Mouse (Mus musculus) intestine, embryonic 15.5 days (tissue): Measurements from ENCODE around the gene Tgfbr3. TPM values are rescaled to one million over a fixed set of nuclear protein-coding genes. Genes with fewer than 3 reads are reported as not detected.

Experiments
- ATAC-seq: fragments of 200-750 bp; cut with Nextera tagmentation; 2 replicates; pipeline ENCODE4 v1.8.0; 2017; ENCODE audit warnings: moderate TSS enrichment, moderate library complexity
- H3K27ac ChIP-seq: fragments of 300-500 bp; sonication (generic); 2 replicates; pipeline ENCODE4 v1.5.1; 2015; ENCODE audit warnings: mild to moderate bottlenecking, inconsistent platforms
- H3K27me3 ChIP-seq: fragments of 300-500 bp; sonication (generic); replicated peaks from 2 replicates; pipeline ENCODE4 v1.6.1; 2015; ENCODE audit warnings: inconsistent platforms
- H3K36me3 ChIP-seq: fragments of 300-500 bp; sonication (generic); 2 replicates; pipeline ENCODE4 v1.6.1; 2015; ENCODE audit warnings: inconsistent platforms
- H3K4me1 ChIP-seq: fragments of 300-500 bp; sonication (generic); replicated peaks from 2 replicates; pipeline ENCODE4 v1.6.1; 2015; ENCODE audit warnings: inconsistent platforms
- H3K4me2 ChIP-seq: fragments of 300-500 bp; sonication (generic); replicated peaks from 2 replicates; pipeline ENCODE4 v1.6.1; 2015; ENCODE audit warnings: mild to moderate bottlenecking, inconsistent platforms
- H3K4me3 ChIP-seq: fragments of 300-500 bp; sonication (generic); replicated peaks from 2 replicates; pipeline ENCODE4 v1.5.1; 2015; ENCODE audit warnings: inconsistent platforms
- H3K9ac ChIP-seq: fragments of 300-500 bp; sonication (generic); 2 replicates; pipeline ENCODE4 v1.6.1; 2015; ENCODE audit warnings: inconsistent platforms
- H3K9me3 ChIP-seq: fragments of 300-500 bp; sonication (generic); 2 replicates; pipeline ENCODE4 v1.6.1; 2016; ENCODE audit warnings: inconsistent platforms
- WGBS: fragments of 180-500 bp; shearing (Covaris S2); methylation state at CpG from one replicate; pipeline ENCODE4 v1.1.7; 2015; 5-methylcytosine and 5-hydroxymethylcytosine counted together
- polyA plus RNA-seq: library from polyadenylated mRNA; unstranded; fragments of >200 nt; fragmentation: Nextera tagmentation; extraction: Ambion mirVana; gene quantifications from 2 replicates; pipeline ENCODE4 v1.2.1, GENCODE M21; 2015

The Tgfbr3 gene
- polyA plus RNA-seq, 1 experiment from 2014 or later, result 14.4 TPM

DNA sequence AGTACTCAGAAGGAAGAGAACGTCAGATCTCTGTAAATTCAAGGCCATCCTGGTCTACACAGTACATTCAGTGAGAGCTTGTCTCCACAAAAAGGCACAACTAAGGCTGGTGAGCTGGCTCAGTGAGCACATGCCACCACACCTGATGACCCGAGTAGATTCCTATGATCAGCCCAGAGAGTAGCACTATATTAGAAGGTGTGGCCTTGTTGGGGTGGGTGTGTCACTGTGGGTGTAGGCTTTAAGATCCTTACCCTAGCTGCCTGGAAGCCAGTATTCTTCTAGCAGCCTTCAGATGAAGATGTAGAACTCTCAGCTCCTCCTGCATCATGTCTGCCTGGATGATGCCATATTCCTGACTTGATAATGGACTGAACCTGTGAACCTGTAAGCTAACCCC, 115.9 kb downstream of the Tgfbr3 start:
- H3K9me3 ChIP-seq, result no peaks in the 10 kb centered on the region
- no peak overlapping the region for H3K9ac ChIP-seq
- H3K27me3 ChIP-seq, result no peaks in the 10 kb centered on the region
- 68% methylated on average over 2 of the region's 2 CpGs for WGBS
- H3K4me2 ChIP-seq, result no peak overlapping the region
- no peak overlapping the region for H3K27ac ChIP-seq
- H3K36me3 ChIP-seq, result no peaks in the 10 kb centered on the region
- no peak overlapping the region for H3K4me3 ChIP-seq
- no peak for ATAC-seq
- peaks cover 14% of the 10 kb centered on the region for H3K4me1 ChIP-seq

DNA sequence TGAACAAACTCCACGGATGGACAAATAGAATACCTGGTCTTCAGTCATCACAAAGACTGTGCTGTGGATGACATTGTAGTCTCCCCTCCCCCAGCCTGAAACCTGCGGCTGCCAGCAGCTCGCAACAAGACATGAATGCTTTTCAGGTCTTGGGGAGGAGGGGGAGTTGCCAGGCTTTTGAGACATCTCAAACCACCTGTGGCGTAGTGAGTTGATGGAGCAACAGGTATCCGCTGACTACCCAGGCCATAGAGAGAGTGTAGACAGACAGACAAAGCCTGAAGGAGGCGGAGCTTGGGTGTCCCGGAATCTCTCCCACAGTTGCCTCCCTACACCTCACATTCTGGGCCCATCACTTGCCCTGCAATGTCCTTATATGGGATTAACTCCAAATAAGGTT, 117.6 kb downstream of the Tgfbr3 start:
- no peak overlapping the region for H3K4me2 ChIP-seq
- no peaks in the 10 kb centered on the region for H3K9me3 ChIP-seq
- ATAC-seq, result no peak
- H3K27me3 ChIP-seq, result no peaks in the 10 kb centered on the region
- no peak overlapping the region for H3K9ac ChIP-seq
- H3K27ac ChIP-seq, result 0 out of 2 replicates have a peak overlapping the region, but pooled peaks have one; percentile 22
- H3K4me1 ChIP-seq, result peaks cover 15% of the 10 kb centered on the region
- H3K36me3 ChIP-seq, result no peaks in the 10 kb centered on the region
- H3K4me3 ChIP-seq, result no peak overlapping the region
- 84% methylated on average over 7 of the region's 7 CpGs for WGBS

DNA sequence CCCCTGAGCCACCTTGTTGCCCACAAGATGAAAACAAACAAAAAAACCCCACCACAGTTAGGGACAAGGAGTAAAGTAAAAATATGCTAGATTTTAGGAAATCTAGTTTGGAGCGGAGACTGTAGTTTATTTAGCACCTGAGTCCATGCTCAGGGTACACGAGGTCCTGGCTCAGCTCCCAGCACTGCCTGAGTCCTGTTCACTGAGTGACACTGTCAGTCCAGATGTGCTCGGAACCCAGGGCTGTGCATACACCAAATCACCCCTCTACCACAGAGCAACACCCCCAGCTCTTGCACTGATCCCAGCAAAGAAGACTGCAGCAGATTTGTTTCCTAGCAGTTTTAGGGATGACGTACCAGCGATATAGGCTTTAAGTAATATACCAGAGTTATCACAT, 119.6 kb downstream of the Tgfbr3 start:
- Histone ChIP-seq H3K36me3 (no peaks in the 10 kb centered on the region), H3K27ac (no peak overlapping the region), H3K4me2 (no peak overlapping the region), H3K27me3 (no peaks in the 10 kb centered on the region), H3K9ac (no peak overlapping the region), H3K4me3 (no peak overlapping the region), H3K4me1 (peaks cover 19% of the 10 kb centered on the region), H3K9me3 (no peaks in the 10 kb centered on the region)
- 85% methylated on average over 5 of the region's 5 CpGs for WGBS
- no peak for ATAC-seq

DNA sequence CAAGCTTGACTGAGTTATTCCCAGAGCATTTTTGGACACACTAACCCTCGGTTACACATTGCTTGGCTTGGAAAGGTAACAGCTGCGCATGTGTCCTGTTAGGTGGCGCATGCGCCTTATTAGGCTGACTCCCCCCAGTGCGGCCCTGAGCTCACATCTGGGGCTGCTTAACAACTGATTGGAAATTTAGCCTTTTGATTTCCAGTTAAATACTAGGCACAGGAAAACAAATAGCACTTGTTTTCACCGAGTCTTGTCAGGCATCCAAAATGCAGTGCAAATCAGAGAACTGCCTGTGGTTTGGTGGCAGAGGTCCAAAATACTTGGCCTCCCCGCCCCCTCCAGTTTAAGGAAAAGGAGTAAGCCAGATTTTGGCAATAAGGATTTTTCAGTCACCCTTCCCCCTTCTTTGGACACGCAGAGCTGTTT, 121.5 kb downstream of the Tgfbr3 start:
- peak overlapping the region; percentile 69 for H3K27ac ChIP-seq
- peak overlapping the region; percentile 42 for H3K4me2 ChIP-seq
- no peak overlapping the region for H3K4me3 ChIP-seq
- no peaks in the 10 kb centered on the region for H3K9me3 ChIP-seq
- H3K27me3 ChIP-seq, result no peaks in the 10 kb centered on the region
- H3K9ac ChIP-seq, result no peak overlapping the region
- WGBS, result 41% methylated on average over 8 of the region's 8 CpGs
- ATAC-seq, result peak; percentile 76
- H3K4me1 ChIP-seq, result peaks cover 22% of the 10 kb centered on the region
- H3K36me3 ChIP-seq, result no peaks in the 10 kb centered on the region

DNA sequence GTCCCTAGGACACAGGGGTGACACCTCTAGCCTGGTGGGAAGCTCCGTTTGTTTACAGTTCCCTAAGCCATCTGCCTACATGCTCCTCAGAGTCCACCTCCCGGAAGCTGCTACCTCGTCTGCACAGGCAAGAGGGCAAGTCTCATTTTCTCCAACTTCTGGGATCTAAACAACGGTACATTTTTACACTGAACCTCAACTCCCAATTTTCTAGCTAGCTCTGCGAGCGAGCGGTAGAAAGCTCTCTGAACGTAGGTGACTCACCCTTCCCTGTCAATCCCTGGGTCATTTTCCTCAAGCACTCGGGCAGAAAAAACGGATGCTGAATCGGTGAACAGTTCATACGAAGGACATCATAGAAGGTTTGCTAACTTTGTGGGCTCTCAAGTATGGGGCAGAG, 122.1 kb downstream of the Tgfbr3 start:
- WGBS, result 27% methylated on average over 12 of the region's 12 CpGs
- no peaks in the 10 kb centered on the region for H3K36me3 ChIP-seq
- H3K9ac ChIP-seq, result no peak overlapping the region
- ATAC-seq, result peak; percentile 28; the same call in 1 of the 2 replicates
- no peaks in the 10 kb centered on the region for H3K9me3 ChIP-seq
- no peaks in the 10 kb centered on the region for H3K27me3 ChIP-seq
- H3K4me3 ChIP-seq, result no peak overlapping the region
- H3K4me1 ChIP-seq, result peaks cover 22% of the 10 kb centered on the region
- peak overlapping the region; percentile 69 for H3K27ac ChIP-seq
- peak overlapping the region; percentile 42 for H3K4me2 ChIP-seq

DNA sequence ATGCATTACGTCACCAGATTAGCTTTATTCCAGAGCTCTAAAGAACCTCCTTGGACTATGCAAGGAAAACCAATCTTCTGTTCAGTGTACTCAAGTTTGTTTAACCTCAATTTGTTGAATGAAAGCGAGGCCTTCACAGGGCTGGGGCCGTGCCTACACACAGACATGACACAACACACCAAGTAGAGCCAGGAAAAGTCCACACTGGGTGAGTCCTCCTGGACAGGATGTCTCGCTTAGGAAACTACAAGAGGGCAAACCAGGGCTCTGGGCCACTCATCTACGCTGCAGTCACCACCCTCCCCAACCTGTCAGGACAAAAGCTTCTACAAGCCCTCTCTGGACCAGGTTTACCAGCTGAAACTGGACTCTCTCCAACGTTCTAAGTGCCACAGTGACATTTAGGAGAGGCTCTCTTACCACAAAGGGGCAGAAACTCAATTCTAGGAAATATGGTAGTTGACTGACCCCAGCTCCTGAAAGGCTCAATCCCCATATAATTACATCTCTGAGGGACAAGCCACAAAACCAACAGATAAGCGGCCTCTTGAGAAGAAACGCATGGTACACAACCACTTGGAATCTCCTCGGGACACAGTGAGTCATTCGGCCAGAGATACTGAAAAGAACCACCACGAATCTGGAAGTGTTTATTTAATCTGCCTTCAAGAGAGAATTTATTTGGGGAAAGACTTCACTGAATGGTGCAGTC, 122.6 kb downstream of the Tgfbr3 start:
- ATAC-seq, result peak; percentile 37; the same call in 1 of the 2 replicates
- Histone ChIP-seq H3K27me3 (no peaks in the 10 kb centered on the region), H3K27ac (peak overlapping the region; percentile 69; the same call in 1 of the 2 replicates), H3K4me2 (peak overlapping the region; percentile 42), H3K4me3 (no peak overlapping the region), H3K4me1 (peaks cover 22% of the 10 kb centered on the region), H3K9ac (no peak overlapping the region), H3K36me3 (no peaks in the 10 kb centered on the region), H3K9me3 (no peaks in the 10 kb centered on the region)
- WGBS, result 35% methylated on average over 11 of the region's 11 CpGs

DNA sequence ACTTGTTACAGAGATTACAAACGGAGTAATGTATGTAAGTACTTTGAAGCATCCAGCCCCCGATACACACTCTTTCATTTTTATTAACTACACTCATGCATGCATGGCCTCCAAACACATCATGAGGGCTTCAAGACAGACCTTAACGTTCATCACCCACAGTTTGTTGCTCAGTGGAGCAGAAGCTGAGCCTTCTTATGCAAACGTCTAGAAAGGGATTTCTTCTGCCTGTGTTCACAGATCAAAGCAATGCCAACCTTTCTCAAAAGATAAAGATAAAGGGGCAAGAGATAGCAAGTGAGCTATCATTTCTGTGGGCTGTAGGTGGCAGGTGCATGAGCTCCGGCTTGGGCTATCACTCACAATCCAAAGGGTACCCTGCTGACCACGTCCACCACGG, 123.7 kb downstream of the Tgfbr3 start:
- H3K36me3 ChIP-seq, result no peaks in the 10 kb centered on the region
- no peaks in the 10 kb centered on the region for H3K27me3 ChIP-seq
- 67% methylated on average over 7 of the region's 7 CpGs for WGBS
- no peak for ATAC-seq
- H3K9me3 ChIP-seq, result no peaks in the 10 kb centered on the region
- H3K4me3 ChIP-seq, result no peak overlapping the region
- no peak overlapping the region for H3K9ac ChIP-seq
- no peak overlapping the region for H3K27ac ChIP-seq
- H3K4me2 ChIP-seq, result no peak overlapping the region
- peaks cover 22% of the 10 kb centered on the region for H3K4me1 ChIP-seq

DNA sequence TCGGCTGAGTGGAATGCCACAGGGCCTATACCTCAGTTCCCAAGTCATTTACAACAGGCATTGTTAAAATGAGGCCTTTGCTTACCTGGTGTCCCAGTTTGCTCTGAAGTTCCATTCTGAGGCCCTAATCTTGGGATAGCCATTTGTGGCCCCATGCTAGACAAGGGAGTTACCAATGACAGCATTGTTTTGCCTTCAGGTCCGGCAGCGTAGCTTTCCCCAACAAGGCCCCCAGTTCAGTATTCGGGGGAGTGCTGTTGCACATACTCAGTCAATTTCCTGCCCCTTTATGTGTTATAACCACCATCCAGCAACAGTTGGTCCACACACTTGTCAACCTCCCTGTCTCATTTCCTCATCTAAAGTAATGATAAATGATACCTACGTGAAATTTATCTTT, 124.2 kb downstream of the Tgfbr3 start:
- H3K27ac ChIP-seq, result no peak overlapping the region
- H3K4me2 ChIP-seq, result no peak overlapping the region
- no peaks in the 10 kb centered on the region for H3K27me3 ChIP-seq
- H3K9me3 ChIP-seq, result no peaks in the 10 kb centered on the region
- H3K4me3 ChIP-seq, result no peak overlapping the region
- H3K4me1 ChIP-seq, result peaks cover 27% of the 10 kb centered on the region
- 83% methylated on average over 5 of the region's 5 CpGs for WGBS
- no peaks in the 10 kb centered on the region for H3K36me3 ChIP-seq
- ATAC-seq, result no peak
- H3K9ac ChIP-seq, result no peak overlapping the region

DNA sequence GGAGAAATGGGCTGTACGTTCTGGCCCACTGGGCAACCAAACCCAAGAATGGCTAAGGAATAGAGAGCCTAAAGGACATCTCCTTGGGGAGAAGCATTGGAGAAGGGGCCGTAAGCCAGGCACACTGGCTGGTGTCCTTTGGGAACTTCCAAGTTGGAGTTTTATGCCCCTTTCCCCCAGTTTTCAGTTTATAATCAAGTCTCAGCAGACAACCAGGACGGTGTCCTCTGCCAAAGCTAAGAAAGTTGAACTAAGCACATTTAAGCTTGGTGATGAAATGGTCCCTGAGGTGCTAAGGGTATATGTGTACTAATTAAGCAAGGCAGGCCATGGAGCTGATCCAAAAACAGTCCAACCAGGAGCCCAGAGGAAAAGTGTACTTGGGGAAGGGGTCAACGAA, 124.6 kb downstream of the Tgfbr3 start:
- no peak overlapping the region for H3K4me3 ChIP-seq
- no peak for ATAC-seq
- H3K27ac ChIP-seq, result no peak overlapping the region
- no peak overlapping the region for H3K9ac ChIP-seq
- no peak overlapping the region for H3K4me2 ChIP-seq
- no peaks in the 10 kb centered on the region for H3K27me3 ChIP-seq
- H3K4me1 ChIP-seq, result peaks cover 28% of the 10 kb centered on the region
- no peaks in the 10 kb centered on the region for H3K9me3 ChIP-seq
- WGBS, result 91% methylated on average over 4 of the region's 4 CpGs
- H3K36me3 ChIP-seq, result no peaks in the 10 kb centered on the region

DNA sequence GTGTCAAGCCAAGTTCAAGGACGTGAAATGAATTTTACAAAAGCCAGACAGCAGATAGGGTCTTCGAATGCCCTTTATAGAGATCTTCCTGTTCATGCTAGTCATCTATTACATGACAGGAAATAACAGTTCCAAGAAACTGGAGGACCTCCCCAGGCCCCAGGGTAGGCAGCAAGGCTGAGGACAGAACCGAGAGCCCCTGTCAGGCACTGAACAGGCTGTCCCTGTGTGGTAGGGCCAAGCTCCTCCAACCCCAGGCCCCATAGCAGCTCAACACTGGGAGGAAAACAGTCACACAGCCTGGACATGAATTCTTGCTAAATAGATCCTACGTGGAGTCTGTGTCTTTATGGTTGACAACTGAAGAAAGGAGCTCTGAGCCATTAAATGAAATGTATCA, 125.3 kb downstream of the Tgfbr3 start:
- H3K9me3 ChIP-seq, result no peaks in the 10 kb centered on the region
- H3K9ac ChIP-seq, result no peak overlapping the region
- H3K4me2 ChIP-seq, result no peak overlapping the region
- no peak for ATAC-seq
- no peak overlapping the region for H3K4me3 ChIP-seq
- H3K4me1 ChIP-seq, result peaks cover 27% of the 10 kb centered on the region
- no peak overlapping the region for H3K27ac ChIP-seq
- H3K27me3 ChIP-seq, result no peaks in the 10 kb centered on the region
- H3K36me3 ChIP-seq, result no peaks in the 10 kb centered on the region
- WGBS, result 56% methylated on average over 4 of the region's 4 CpGs

DNA sequence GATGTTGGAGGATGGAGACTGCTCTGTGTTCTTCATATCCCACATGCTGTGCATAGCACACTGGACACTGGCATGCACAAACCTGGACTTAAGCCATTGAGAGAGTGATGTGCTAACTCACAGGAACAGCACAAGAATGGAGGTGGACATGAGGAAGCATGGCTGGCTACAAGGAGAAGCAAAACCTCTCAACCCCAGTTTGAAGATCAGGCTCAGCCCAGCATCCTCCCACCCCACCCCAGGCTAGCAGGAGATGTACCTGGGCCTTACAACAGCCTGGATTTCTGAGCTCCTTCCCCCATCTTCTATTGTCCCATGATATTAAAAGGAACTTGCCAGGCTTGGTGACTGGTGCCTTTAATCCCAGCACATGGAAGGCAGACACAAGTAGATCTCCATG, 126.1 kb downstream of the Tgfbr3 start:
- H3K27me3 ChIP-seq, result no peaks in the 10 kb centered on the region
- ATAC-seq, result no peak
- H3K4me1 ChIP-seq, result peaks cover 27% of the 10 kb centered on the region
- H3K4me2 ChIP-seq, result no peak overlapping the region
- no peaks in the 10 kb centered on the region for H3K9me3 ChIP-seq
- no peak overlapping the region for H3K4me3 ChIP-seq
- no peak overlapping the region for H3K27ac ChIP-seq
- H3K36me3 ChIP-seq, result no peaks in the 10 kb centered on the region
- H3K9ac ChIP-seq, result no peak overlapping the region

DNA sequence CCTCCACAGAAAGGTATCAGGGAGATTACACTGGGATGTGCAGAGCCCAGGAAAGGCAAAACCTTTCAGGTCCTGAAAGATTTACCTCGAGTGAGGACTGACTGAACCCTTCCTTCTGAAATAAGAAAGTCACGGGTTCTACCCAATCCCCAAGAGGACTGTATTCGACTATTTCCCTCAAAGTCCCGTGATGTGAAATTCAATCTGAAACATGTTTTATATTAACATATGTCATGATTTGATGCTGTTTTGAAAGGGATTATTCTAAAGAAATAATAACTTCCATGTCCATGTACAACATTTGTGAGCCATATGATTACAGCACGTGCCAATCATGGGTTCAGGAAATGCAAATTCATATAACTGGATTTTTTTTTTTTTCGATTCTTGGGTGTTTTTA, 126.6 kb downstream of the Tgfbr3 start:
- H3K36me3 ChIP-seq, result no peaks in the 10 kb centered on the region
- peaks cover 25% of the 10 kb centered on the region for H3K4me1 ChIP-seq
- no peaks in the 10 kb centered on the region for H3K9me3 ChIP-seq
- no peak overlapping the region for H3K4me3 ChIP-seq
- H3K27ac ChIP-seq, result no peak overlapping the region
- H3K9ac ChIP-seq, result no peak overlapping the region
- no peak for ATAC-seq
- no peak overlapping the region for H3K4me2 ChIP-seq
- no peaks in the 10 kb centered on the region for H3K27me3 ChIP-seq
- WGBS, result 89% methylated on average over 6 of the region's 6 CpGs

DNA sequence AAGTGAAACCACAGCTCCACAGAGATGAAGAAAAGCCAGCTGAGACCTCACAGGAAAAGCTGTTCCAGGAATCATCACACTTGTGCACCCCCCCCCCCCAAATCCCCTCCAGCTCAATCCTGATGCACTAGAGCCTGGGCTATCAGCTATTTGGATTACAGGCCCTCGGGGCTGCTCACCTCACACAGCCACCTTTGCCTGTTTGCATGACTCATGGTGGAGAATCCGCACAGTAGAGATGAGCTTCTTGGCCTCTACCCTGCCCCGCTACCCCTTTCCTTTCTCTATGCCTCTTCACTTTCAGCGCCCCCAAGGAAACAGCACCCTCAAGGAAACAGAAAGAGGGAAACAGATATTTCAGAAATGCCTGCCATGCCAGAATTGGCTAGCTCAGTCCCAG, 127.1 kb downstream of the Tgfbr3 start:
- no peak for ATAC-seq
- Histone ChIP-seq H3K9me3 (no peaks in the 10 kb centered on the region), H3K27me3 (no peaks in the 10 kb centered on the region), H3K4me1 (peaks cover 22% of the 10 kb centered on the region), H3K36me3 (no peaks in the 10 kb centered on the region), H3K27ac (no peak overlapping the region), H3K4me2 (no peak overlapping the region), H3K9ac (no peak overlapping the region), H3K4me3 (no peak overlapping the region)
- WGBS, result 88% methylated on average over 4 of the region's 4 CpGs
